Mouse (Mus musculus): ENCODE measurements at regions not wholly inside any gene's neighbourhood (a gene's known extent, or its start where the extent isn't known, plus 50 kb on each side); places are given as distances from the start of the nearest gene placed in this dataset.
A peak's percentile ranks its signal among the peaks of the same experiment; 100 is the strongest.

GRCm38 (mm10) chr10:19485537-19486135 lies 106.1 kb upstream of the Ifngr1 start:
- no peak for DNase-seq
- WGBS: 59% methylated on average over 15 of the region's 15 CpGs
- TF ChIP-seq POLR2A (IDR thresholded peaks at IDR 0.05; ENCODE audit: borderline replicate concordance, extremely low read depth, low read depth, low read length) (no peak), CTCF (IDR thresholded peaks at IDR 0.05; ENCODE audit: insufficient read depth, low read length) (no peak)
- H3K4me1 ChIP-seq (ENCODE audit: control insufficient read depth, insufficient read depth, low read length): peaks cover 4% of the 10 kb centered on the region; the same call in 1 of the 2 replicates
- no peak overlapping the region for H3K4me3 ChIP-seq (replicated peaks; ENCODE audit: extremely low read depth, low read depth, low read length)

- Histone ChIP-seq H3K4me1 (ENCODE audit: control insufficient read depth, insufficient read depth, low read length) (peaks cover 16% of the 10 kb centered on the region), H3K4me3 (replicated peaks; ENCODE audit: extremely low read depth, low read depth, low read length) (no peak overlapping the region)
- DNase-seq: no peak
- 57% methylated on average over 8 of the region's 8 CpGs for WGBS
- TF ChIP-seq CTCF (IDR thresholded peaks at IDR 0.05; ENCODE audit: insufficient read depth, low read length): no peak
- no peak for TF ChIP-seq POLR2A (IDR thresholded peaks at IDR 0.05; ENCODE audit: borderline replicate concordance, extremely low read depth, low read depth, low read length)
Measured at GRCm38 (mm10) chr10:19490500-19490899, 101.2 kb upstream of the Ifngr1 start.

GRCm38 (mm10) chr10:19491513-19492380 lies 100.0 kb upstream of the Ifngr1 start:
- Histone ChIP-seq H3K4me1 (ENCODE audit: control insufficient read depth, insufficient read depth, low read length) (peaks cover 16% of the 10 kb centered on the region), H3K4me3 (replicated peaks; ENCODE audit: extremely low read depth, low read depth, low read length) (no peak overlapping the region)
- DNase-seq: peak; percentile 58
- WGBS: 20% methylated on average over 21 of the region's 21 CpGs
- TF ChIP-seq POLR2A (IDR thresholded peaks at IDR 0.05; ENCODE audit: borderline replicate concordance, extremely low read depth, low read depth, low read length) (no peak), CTCF (IDR thresholded peaks at IDR 0.05; ENCODE audit: insufficient read depth, low read length) (peak; percentile 56)

GRCm38 (mm10) chr10:19494461-19495105 lies 97.2 kb upstream of the Ifngr1 start:
- TF ChIP-seq CTCF (IDR thresholded peaks at IDR 0.05; ENCODE audit: insufficient read depth, low read length) (no peak), POLR2A (IDR thresholded peaks at IDR 0.05; ENCODE audit: borderline replicate concordance, extremely low read depth, low read depth, low read length) (no peak)
- H3K4me1 ChIP-seq (ENCODE audit: control insufficient read depth, insufficient read depth, low read length): peaks cover 16% of the 10 kb centered on the region
- no peak for DNase-seq
- peak overlapping the region; percentile 41 for H3K4me3 ChIP-seq (replicated peaks; ENCODE audit: extremely low read depth, low read depth, low read length)
- 5% methylated on average over 9 of the region's 9 CpGs for WGBS

- no peak overlapping the region for H3K4me3 ChIP-seq (replicated peaks; ENCODE audit: extremely low read depth, low read depth, low read length)
- DNase-seq: no peak
- 83% methylated on average over 4 of the region's 4 CpGs for WGBS
- H3K4me1 ChIP-seq (ENCODE audit: control insufficient read depth, insufficient read depth, low read length): peaks cover 10% of the 10 kb centered on the region
- TF ChIP-seq POLR2A (IDR thresholded peaks at IDR 0.05; ENCODE audit: borderline replicate concordance, extremely low read depth, low read depth, low read length) (no peak), CTCF (IDR thresholded peaks at IDR 0.05; ENCODE audit: insufficient read depth, low read length) (no peak)
Measured at GRCm38 (mm10) chr10:19498112-19498511, 93.6 kb upstream of the Ifngr1 start.

- 94% methylated on average over 4 of the region's 4 CpGs for WGBS
- no peak for DNase-seq
- no peak for TF ChIP-seq POLR2A (IDR thresholded peaks at IDR 0.05; ENCODE audit: borderline replicate concordance, extremely low read depth, low read depth, low read length)
- no peak for TF ChIP-seq CTCF (IDR thresholded peaks at IDR 0.05; ENCODE audit: insufficient read depth, low read length)
- Histone ChIP-seq H3K4me3 (replicated peaks; ENCODE audit: extremely low read depth, low read depth, low read length) (no peak overlapping the region), H3K4me1 (ENCODE audit: control insufficient read depth, insufficient read depth, low read length) (no peaks in the 10 kb centered on the region)
Measured at GRCm38 (mm10) chr10:19502874-19503273, 88.9 kb upstream of the Ifngr1 start.

- TF ChIP-seq CTCF (IDR thresholded peaks at IDR 0.05; ENCODE audit: insufficient read depth, low read length) (no peak), POLR2A (IDR thresholded peaks at IDR 0.05; ENCODE audit: borderline replicate concordance, extremely low read depth, low read depth, low read length) (no peak)
- no peak overlapping the region for H3K4me3 ChIP-seq (replicated peaks; ENCODE audit: extremely low read depth, low read depth, low read length)
- WGBS: 56% methylated on average over 8 of the region's 8 CpGs
- no peaks in the 10 kb centered on the region for H3K4me1 ChIP-seq (ENCODE audit: control insufficient read depth, insufficient read depth, low read length)
- DNase-seq: no peak
Measured at GRCm38 (mm10) chr10:19503846-19504765, 87.6 kb upstream of the Ifngr1 start.

- WGBS: 96% methylated on average over 1 of the region's 1 CpGs
- Histone ChIP-seq H3K4me1 (ENCODE audit: control insufficient read depth, insufficient read depth, low read length) (no peaks in the 10 kb centered on the region), H3K4me3 (replicated peaks; ENCODE audit: extremely low read depth, low read depth, low read length) (no peak overlapping the region)
- TF ChIP-seq CTCF (IDR thresholded peaks at IDR 0.05; ENCODE audit: insufficient read depth, low read length) (no peak), POLR2A (IDR thresholded peaks at IDR 0.05; ENCODE audit: borderline replicate concordance, extremely low read depth, low read depth, low read length) (no peak)
- no peak for DNase-seq
Measured at GRCm38 (mm10) chr10:19505174-19505573, 86.6 kb upstream of the Ifngr1 start.

- no peak for DNase-seq
- Histone ChIP-seq H3K4me1 (ENCODE audit: control insufficient read depth, insufficient read depth, low read length) (no peaks in the 10 kb centered on the region), H3K4me3 (replicated peaks; ENCODE audit: extremely low read depth, low read depth, low read length) (no peak overlapping the region)
- WGBS: 61% methylated on average over 6 of the region's 6 CpGs
- TF ChIP-seq CTCF (IDR thresholded peaks at IDR 0.05; ENCODE audit: insufficient read depth, low read length) (no peak), POLR2A (IDR thresholded peaks at IDR 0.05; ENCODE audit: borderline replicate concordance, extremely low read depth, low read depth, low read length) (no peak)
Measured at GRCm38 (mm10) chr10:19505979-19506378, 85.8 kb upstream of the Ifngr1 start.

All from lung, adult 2 months (tissue).